Mouse (Mus musculus) embryonic facial prominence, embryonic 10.5 days (tissue): Measurements from ENCODE around the gene Hrh2. TPM values are rescaled to one million over a fixed set of nuclear protein-coding genes. Genes with fewer than 3 reads are reported as not detected.

Source experiments
- DNase-seq: peaks from one replicate; pipeline ENCODE4 v3.0.0-alpha.2; 2017; ENCODE audit warnings: low spot score
- H3K27ac ChIP-seq: fragments of 300-500 bp; sonication (generic); replicated peaks from 2 replicates; pipeline ENCODE4 v1.5.1; 2016; ENCODE audit warnings: mild to moderate bottlenecking
- H3K27me3 ChIP-seq: fragments of 300-500 bp; sonication (generic); replicated peaks from 2 replicates; pipeline ENCODE4 v1.6.1; 2016; ENCODE audit warnings: low read depth, mild to moderate bottlenecking; ENCODE audit not compliant: poor library complexity, severe bottlenecking
- H3K36me3 ChIP-seq: fragments of 300-500 bp; sonication (generic); replicated peaks from 2 replicates; pipeline ENCODE4 v1.6.1; 2016; ENCODE audit warnings: mild to moderate bottlenecking, moderate library complexity
- H3K4me1 ChIP-seq: fragments of 300-500 bp; sonication (generic); 2 replicates; pipeline ENCODE4 v1.6.1; 2016
- H3K4me3 ChIP-seq: fragments of 300-500 bp; sonication (generic); 2 replicates; pipeline ENCODE4 v1.5.1; 2016; ENCODE audit warnings: mild to moderate bottlenecking, moderate library complexity
- H3K9me3 ChIP-seq: fragments of 300-500 bp; sonication (generic); 2 replicates; pipeline ENCODE4 v1.6.1; 2016; ENCODE audit warnings: mild to moderate bottlenecking
- WGBS: fragments of 180-500 bp; shearing (Covaris S2); methylation state at CpG from one replicate; pipeline ENCODE4 v1.1.7; 2016; 5-methylcytosine and 5-hydroxymethylcytosine counted together
- polyA plus RNA-seq: library from polyadenylated mRNA; unstranded; fragments of >200 nt; fragmentation: Nextera tagmentation; extraction: Ambion mirVana; gene quantifications from 2 replicates; pipeline ENCODE4 v1.2.1, GENCODE M21; 2016

The Hrh2 gene
- polyA plus RNA-seq, 1 experiment from 2014 or later: not detected

DNA sequence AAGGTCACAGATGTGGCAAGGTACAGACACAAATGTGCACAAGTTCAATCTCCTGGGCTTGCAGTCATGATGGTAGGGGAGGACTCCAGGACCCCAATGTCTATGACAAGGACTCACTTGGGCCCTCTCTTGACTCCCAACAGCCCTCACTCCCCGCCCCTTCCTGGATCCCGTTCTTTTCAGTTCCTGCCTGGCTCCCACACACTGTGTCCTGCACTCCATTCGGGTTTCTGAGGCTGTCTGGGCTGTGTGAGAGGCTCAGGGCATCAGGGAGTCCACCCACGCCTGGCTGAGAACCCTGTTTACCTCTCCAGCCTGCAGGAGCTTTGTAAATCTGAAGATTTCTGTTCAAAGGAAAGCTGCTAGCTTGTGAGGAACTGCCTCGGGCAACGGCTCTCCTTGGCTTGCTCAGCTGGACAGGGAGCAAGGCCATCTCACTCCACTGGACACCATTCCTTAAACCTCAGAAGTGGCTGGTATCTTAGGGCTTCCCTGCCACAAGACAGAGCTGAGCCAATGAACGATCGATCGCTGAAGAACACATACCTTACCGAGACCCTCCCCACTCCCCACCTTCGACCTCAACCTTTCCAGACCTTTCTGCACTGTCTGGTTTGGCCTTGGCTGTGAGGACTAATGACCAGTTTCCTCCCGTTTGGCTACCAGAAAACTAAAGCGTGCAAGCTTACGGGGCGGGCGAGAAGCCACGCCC, 90.4 kb downstream of the Hrh2 start:
- Histone ChIP-seq H3K27ac (no peak overlapping the region; the same call in 1 of the 2 replicates), H3K9me3 (no peaks in the 10 kb centered on the region), H3K36me3 (no peaks in the 10 kb centered on the region), H3K4me1 (peaks cover 18% of the 10 kb centered on the region), H3K4me3 (peak overlapping the region; percentile 43), H3K27me3 (peaks cover 41% of the 10 kb centered on the region)
- WGBS: 15% methylated on average over 17 of the region's 17 CpGs
- DNase-seq: no peak

DNA sequence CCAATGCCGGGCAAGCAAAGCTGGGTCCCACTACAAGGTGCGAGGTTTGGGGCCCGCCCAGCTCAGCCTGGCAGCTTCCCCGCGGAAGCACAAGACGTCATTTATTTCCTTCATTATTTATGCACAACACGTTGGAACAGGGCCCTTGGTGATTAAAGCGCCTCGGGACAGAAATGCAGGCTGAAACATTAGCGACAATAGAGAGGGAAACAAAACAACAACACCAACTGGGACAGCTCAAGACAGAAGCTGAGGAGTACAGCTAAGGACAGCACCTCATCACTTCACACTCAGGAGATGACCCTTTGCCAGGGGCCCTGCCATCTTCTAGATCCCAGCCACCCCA, 90.9 kb downstream of the Hrh2 start:
- Histone ChIP-seq H3K4me3 (peak overlapping the region; percentile 43), H3K9me3 (no peaks in the 10 kb centered on the region), H3K27ac (no peak overlapping the region), H3K27me3 (peaks cover 41% of the 10 kb centered on the region), H3K4me1 (peaks cover 18% of the 10 kb centered on the region), H3K36me3 (no peaks in the 10 kb centered on the region)
- DNase-seq: peak; percentile 33
- 9% methylated on average over 10 of the region's 10 CpGs for WGBS

Other genes with a start within 250 kb of the Hrh2 start
- 0.06 and 0.15 TPM in 2 replicates for gene Drd1, start 136.4 kb upstream of the Hrh2 start, polyA plus RNA-seq
- gene Sfxn1, start 120.3 kb upstream of the Hrh2 start, polyA plus RNA-seq: 86.2 and 87.5 TPM in 2 replicates
- gene Cplx2, start 179.2 kb downstream of the Hrh2 start, polyA plus RNA-seq: 5.0 and 6.9 TPM in 2 replicates